In genomic region chrX:52616152-52616551, GRCm38 (mm10) we compare ENCODE assay signal across 14 mouse cellular contexts. TPM values are rescaled to one million over a fixed set of nuclear protein-coding genes. Genes with fewer than 3 reads are reported as not detected.
"Had no signal": no experiment of that assay in that cellular context is flagged by ENCODE, and none has a peak within 500 bp of the region (broad histone marks: within the 10 kb centered on the region; RNA-seq: fewer than 3 reads in every experiment).

No protein-coding gene starts in this region.

- H3K4me2 ChIP-seq: limb, embryonic 13.5 days; neural tube, embryonic 15.5 days had no signal

- H3K36me3 ChIP-seq: limb, embryonic 13.5 days; midbrain, embryonic 10.5 days; neural tube, embryonic 15.5 days had no signal

- H3K27ac ChIP-seq: left cerebral cortex, adult 2 months; limb, embryonic 13.5 days; liver, embryonic 14.5 days; midbrain, embryonic 10.5 days; neural tube, embryonic 15.5 days had no signal

- H3K4me3 ChIP-seq: left cerebral cortex, adult 2 months; limb, embryonic 13.5 days; midbrain, embryonic 10.5 days; myocyte; neural tube, embryonic 15.5 days had no signal

- H3K9ac ChIP-seq: limb, embryonic 13.5 days; liver, embryonic 14.5 days; neural tube, embryonic 15.5 days had no signal

- DNase-seq: kidney, adult 8-10 months; kidney, postnatal 25 days; lung, adult 18-20 months; midbrain, embryonic 14.5 days; right cerebral cortex, postnatal 4 days; spleen, adult 18-20 months; thymus, adult 18-20 months; thymus, postnatal 14 days had no signal

- H3K9me3 ChIP-seq: limb, embryonic 13.5 days; midbrain, embryonic 10.5 days; neural tube, embryonic 15.5 days had no signal

RNA-seq across cellular contexts. Expression of gene Gpc3, which starts 2.4 kb away (rescaled TPM):
- polyA plus RNA-seq: myocyte had no signal
